Comparison of ENCODE assay signal across 20 mouse cellular contexts in the genomic region with DNA sequence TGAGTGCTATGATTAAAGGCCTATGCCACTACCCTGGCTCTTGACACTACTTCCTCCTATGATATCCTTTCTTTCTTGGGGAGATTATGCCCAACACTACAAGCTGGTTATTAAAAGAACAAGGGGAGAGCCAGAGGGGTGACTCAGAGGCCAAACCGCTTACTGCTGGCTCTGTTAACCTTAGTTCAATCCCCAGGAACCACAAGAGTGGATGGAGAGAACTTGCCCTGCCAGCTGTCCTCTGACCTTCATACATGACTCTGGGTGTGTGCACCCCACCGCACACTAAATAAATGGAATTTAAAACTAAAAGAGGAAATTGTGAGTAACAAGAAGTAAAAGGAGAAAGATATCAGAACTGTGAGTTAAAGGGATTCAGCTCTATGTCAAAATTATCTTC.
"Had no signal": no experiment of that assay in that cellular context is flagged by ENCODE, and none has a peak within 500 bp of the region (broad histone marks: within the 10 kb centered on the region; RNA-seq: fewer than 3 reads in every experiment).

No protein-coding gene starts in this region.

- DNase-seq: liver, postnatal 0 days; lung, adult 2 months; lung, postnatal 14 days; lung, postnatal 36 days; retina, postnatal 1 day; right cerebral cortex, adult 18-20 months; right cerebral cortex, postnatal 25 days; right cerebral cortex, postnatal 4 days; spleen, adult 18-20 months; thymus, adult 18-20 months; thymus, postnatal 14 days; thymus, postnatal 36 days had no signal

- H3K4me1 ChIP-seq: lung, embryonic 15.5 days; megakaryocyte, embryonic 14.5 days; midbrain, embryonic 13.5 days; midbrain, embryonic 15.5 days; neural tube, embryonic 13.5 days; neural tube, embryonic 15.5 days had no signal

- H3K4me3 ChIP-seq: lung, embryonic 15.5 days; megakaryocyte, embryonic 14.5 days; midbrain, embryonic 13.5 days; midbrain, embryonic 15.5 days; neural tube, embryonic 13.5 days; neural tube, embryonic 15.5 days had no signal

- H3K4me2 ChIP-seq: lung, embryonic 15.5 days; midbrain, embryonic 11.5 days; midbrain, embryonic 13.5 days; midbrain, embryonic 15.5 days; neural tube, embryonic 13.5 days; neural tube, embryonic 15.5 days had no signal

- H3K9me3 ChIP-seq: lung, embryonic 15.5 days; megakaryocyte, embryonic 14.5 days; midbrain, embryonic 13.5 days; midbrain, embryonic 15.5 days; neural tube, embryonic 13.5 days; neural tube, embryonic 15.5 days had no signal

- H3K27ac ChIP-seq: lung, embryonic 15.5 days; macrophage; midbrain, embryonic 13.5 days; midbrain, embryonic 15.5 days; neural tube, embryonic 13.5 days; neural tube, embryonic 15.5 days had no signal

- H3K9ac ChIP-seq: liver, postnatal 0 days; lung, embryonic 15.5 days; midbrain, embryonic 13.5 days; midbrain, embryonic 15.5 days; neural tube, embryonic 13.5 days; neural tube, embryonic 15.5 days had no signal

- H3K27me3 ChIP-seq: lung, embryonic 15.5 days; midbrain, embryonic 13.5 days; midbrain, embryonic 15.5 days; neural tube, embryonic 13.5 days; neural tube, embryonic 15.5 days had no signal

- H3K36me3 ChIP-seq: lung, embryonic 15.5 days; midbrain, embryonic 13.5 days; midbrain, embryonic 15.5 days; neural tube, embryonic 13.5 days; neural tube, embryonic 15.5 days had no signal
